Mouse (Mus musculus): ENCODE data around the gene Bspry.

DNA sequence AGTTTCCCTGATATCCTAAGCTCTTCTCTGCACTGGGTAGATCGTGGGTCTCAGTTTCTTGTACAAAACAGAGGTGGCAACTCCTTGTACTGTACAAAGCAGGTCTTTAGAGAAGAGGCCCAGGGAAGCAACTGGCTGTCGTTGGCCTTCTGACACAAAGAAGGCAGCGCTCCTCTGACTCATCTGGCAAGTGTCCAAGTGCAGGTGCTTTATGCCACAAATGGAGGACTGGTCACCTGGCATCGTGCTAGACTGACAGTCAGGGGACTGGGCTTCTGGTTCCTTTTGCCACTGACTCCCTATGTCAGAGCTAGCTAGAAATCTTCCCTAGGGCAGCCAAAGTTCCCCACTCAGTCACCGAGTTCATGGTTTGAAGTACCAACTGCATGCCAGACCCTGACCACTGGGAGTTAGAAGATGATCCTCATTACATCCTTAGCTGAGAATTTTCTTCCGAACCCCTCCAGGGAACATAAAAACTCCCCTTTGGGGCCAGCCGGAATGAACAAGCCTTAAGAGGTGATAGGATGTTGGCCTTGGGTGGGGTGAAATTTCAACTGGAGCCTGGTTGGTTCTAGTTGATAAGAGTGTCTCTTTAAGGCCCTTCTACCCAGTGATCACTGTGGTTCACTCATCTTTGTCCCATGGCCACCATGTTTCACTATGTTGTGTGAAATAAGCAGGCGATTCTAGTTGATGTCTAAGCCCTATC, 5.8 kb downstream of the Bspry start:
- TF ChIP-seq CTCF (IDR thresholded peaks at IDR 0.05; ENCODE audit: low read depth, low read length) = no peak
- TF ChIP-seq GATA1 (IDR thresholded peaks at IDR 0.05; ENCODE audit: borderline replicate concordance, low read length) = no peak
- TF ChIP-seq POLR2AphosphoS5 (IDR thresholded peaks at IDR 0.05; ENCODE audit: insufficient replicate concordance, low read depth, low read length) = no peak
- no peak for TF ChIP-seq TAL1 (conservative IDR thresholded peaks at IDR 0.05; ENCODE audit: low read depth, low read length)
- no peak for TF ChIP-seq GATA2 (IDR thresholded peaks at IDR 0.05; ENCODE audit: borderline replicate concordance, low read depth, low read length)
